Mouse (Mus musculus): ENCODE measurements at regions not wholly inside any gene's neighbourhood (a gene's known extent, or its start where the extent isn't known, plus 50 kb on each side); places are given as distances from the start of the nearest gene placed in this dataset.

- WGBS: 49% methylated on average over 8 of the region's 8 CpGs
- ATAC-seq (replicated peaks; ENCODE audit: extremely low read depth, insufficient read depth, low FRiP score): peak; percentile 53; the same call in 1 of the 2 replicates
- Histone ChIP-seq H3K27ac (ENCODE audit: low read length) (no peak overlapping the region), H3K36me3 (ENCODE audit: control insufficient read depth, insufficient read depth) (no peaks in the 10 kb centered on the region), H3K4me1 (ENCODE audit: control insufficient read depth, insufficient read depth, low read length) (peaks cover 5% of the 10 kb centered on the region), H3K4me2 (ENCODE audit: low read depth, low read length) (0 out of 2 replicates have a peak overlapping the region, but pooled peaks have one; percentile 24), H3K9me3 (replicated peaks; ENCODE audit: control insufficient read depth, low read length) (no peaks in the 10 kb centered on the region), H3K9ac (ENCODE audit: low read length) (no peak overlapping the region), H3K4me3 (ENCODE audit: low read length) (no peak overlapping the region), H3K27me3 (ENCODE audit: control insufficient read depth, insufficient read depth, low read length) (peaks cover 18% of the 10 kb centered on the region)
Observed at GRCm38 (mm10) chr6:100052955-100053795, 234.1 kb downstream of the Rybp start.

GRCm38 (mm10) chr6:100052406-100052805 lies 234.9 kb downstream of the Rybp start:
- H3K36me3 ChIP-seq (ENCODE audit: control insufficient read depth, insufficient read depth): no peaks in the 10 kb centered on the region
- no peak overlapping the region for H3K4me2 ChIP-seq (ENCODE audit: low read depth, low read length)
- no peak overlapping the region for H3K9ac ChIP-seq (ENCODE audit: low read length)
- H3K9me3 ChIP-seq (replicated peaks; ENCODE audit: control insufficient read depth, low read length): no peaks in the 10 kb centered on the region
- no peak overlapping the region for H3K27ac ChIP-seq (ENCODE audit: low read length)
- no peak for ATAC-seq (replicated peaks; ENCODE audit: extremely low read depth, insufficient read depth, low FRiP score)
- 85% methylated on average over 4 of the region's 4 CpGs for WGBS
- peaks cover 5% of the 10 kb centered on the region for H3K4me1 ChIP-seq (ENCODE audit: control insufficient read depth, insufficient read depth, low read length)
- H3K4me3 ChIP-seq (ENCODE audit: low read length): no peak overlapping the region
- H3K27me3 ChIP-seq (ENCODE audit: control insufficient read depth, insufficient read depth, low read length): peaks cover 22% of the 10 kb centered on the region

- H3K4me1 ChIP-seq (ENCODE audit: control insufficient read depth, insufficient read depth, low read length): peaks cover 16% of the 10 kb centered on the region
- no peaks in the 10 kb centered on the region for H3K36me3 ChIP-seq (ENCODE audit: control insufficient read depth, insufficient read depth)
- no peak overlapping the region for H3K9ac ChIP-seq (ENCODE audit: low read length)
- no peaks in the 10 kb centered on the region for H3K9me3 ChIP-seq (replicated peaks; ENCODE audit: control insufficient read depth, low read length)
- H3K4me2 ChIP-seq (ENCODE audit: low read depth, low read length): no peak overlapping the region
- no peak for ATAC-seq (replicated peaks; ENCODE audit: extremely low read depth, insufficient read depth, low FRiP score)
- no peak overlapping the region for H3K27ac ChIP-seq (ENCODE audit: low read length)
- H3K4me3 ChIP-seq (ENCODE audit: low read length): no peak overlapping the region
- WGBS: 82% methylated on average over 3 of the region's 3 CpGs
- peaks cover 22% of the 10 kb centered on the region for H3K27me3 ChIP-seq (ENCODE audit: control insufficient read depth, insufficient read depth, low read length)
Observed at GRCm38 (mm10) chr6:100049036-100049435, 238.2 kb downstream of the Rybp start.

- no peak for ATAC-seq (replicated peaks; ENCODE audit: extremely low read depth, insufficient read depth, low FRiP score)
- H3K4me3 ChIP-seq (ENCODE audit: low read length): no peak overlapping the region
- H3K9me3 ChIP-seq (replicated peaks; ENCODE audit: control insufficient read depth, low read length): no peaks in the 10 kb centered on the region
- WGBS: 26% methylated on average over 12 of the region's 12 CpGs
- no peak overlapping the region for H3K9ac ChIP-seq (ENCODE audit: low read length)
- no peak overlapping the region for H3K4me2 ChIP-seq (ENCODE audit: low read depth, low read length)
- H3K4me1 ChIP-seq (ENCODE audit: control insufficient read depth, insufficient read depth, low read length): peaks cover 12% of the 10 kb centered on the region
- no peaks in the 10 kb centered on the region for H3K36me3 ChIP-seq (ENCODE audit: control insufficient read depth, insufficient read depth)
- peaks cover 37% of the 10 kb centered on the region for H3K27me3 ChIP-seq (ENCODE audit: control insufficient read depth, insufficient read depth, low read length)
- no peak overlapping the region for H3K27ac ChIP-seq (ENCODE audit: low read length)
Observed at GRCm38 (mm10) chr6:100046186-100046990, 240.9 kb downstream of the Rybp start.

- Histone ChIP-seq H3K27ac (ENCODE audit: low read length) (no peak overlapping the region), H3K9me3 (replicated peaks; ENCODE audit: control insufficient read depth, low read length) (no peaks in the 10 kb centered on the region), H3K9ac (ENCODE audit: low read length) (no peak overlapping the region), H3K4me3 (ENCODE audit: low read length) (no peak overlapping the region), H3K4me2 (ENCODE audit: low read depth, low read length) (no peak overlapping the region), H3K4me1 (ENCODE audit: control insufficient read depth, insufficient read depth, low read length) (peaks cover 20% of the 10 kb centered on the region), H3K36me3 (ENCODE audit: control insufficient read depth, insufficient read depth) (no peaks in the 10 kb centered on the region), H3K27me3 (ENCODE audit: control insufficient read depth, insufficient read depth, low read length) (peaks cover 37% of the 10 kb centered on the region)
- ATAC-seq (replicated peaks; ENCODE audit: extremely low read depth, insufficient read depth, low FRiP score): no peak
- 79% methylated on average over 6 of the region's 6 CpGs for WGBS
Observed at GRCm38 (mm10) chr6:100045109-100045508, 242.2 kb downstream of the Rybp start.

- H3K4me1 ChIP-seq (ENCODE audit: control insufficient read depth, insufficient read depth, low read length): peaks cover 9% of the 10 kb centered on the region
- peaks cover 48% of the 10 kb centered on the region for H3K27me3 ChIP-seq (ENCODE audit: control insufficient read depth, insufficient read depth, low read length)
- no peak overlapping the region for H3K27ac ChIP-seq (ENCODE audit: low read length)
- no peak for ATAC-seq (replicated peaks; ENCODE audit: extremely low read depth, insufficient read depth, low FRiP score)
- no peak overlapping the region for H3K9ac ChIP-seq (ENCODE audit: low read length)
- no peak overlapping the region for H3K4me3 ChIP-seq (ENCODE audit: low read length)
- H3K9me3 ChIP-seq (replicated peaks; ENCODE audit: control insufficient read depth, low read length): no peaks in the 10 kb centered on the region
- no peaks in the 10 kb centered on the region for H3K36me3 ChIP-seq (ENCODE audit: control insufficient read depth, insufficient read depth)
- no peak overlapping the region for H3K4me2 ChIP-seq (ENCODE audit: low read depth, low read length)
- 51% methylated on average over 5 of the region's 5 CpGs for WGBS
Observed at GRCm38 (mm10) chr6:100041161-100041560, 246.1 kb downstream of the Rybp start.

GRCm38 (mm10) chr6:100040459-100040984 lies 246.8 kb downstream of the Rybp start:
- H3K4me3 ChIP-seq (ENCODE audit: low read length): no peak overlapping the region
- H3K27me3 ChIP-seq (ENCODE audit: control insufficient read depth, insufficient read depth, low read length): peaks cover 54% of the 10 kb centered on the region
- no peaks in the 10 kb centered on the region for H3K36me3 ChIP-seq (ENCODE audit: control insufficient read depth, insufficient read depth)
- H3K4me1 ChIP-seq (ENCODE audit: control insufficient read depth, insufficient read depth, low read length): peaks cover 9% of the 10 kb centered on the region
- no peak overlapping the region for H3K4me2 ChIP-seq (ENCODE audit: low read depth, low read length)
- H3K9ac ChIP-seq (ENCODE audit: low read length): no peak overlapping the region
- no peaks in the 10 kb centered on the region for H3K9me3 ChIP-seq (replicated peaks; ENCODE audit: control insufficient read depth, low read length)
- 7% methylated on average over 7 of the region's 7 CpGs for WGBS
- ATAC-seq (replicated peaks; ENCODE audit: extremely low read depth, insufficient read depth, low FRiP score): peak; percentile 74
- no peak overlapping the region for H3K27ac ChIP-seq (ENCODE audit: low read length)

- no peak overlapping the region for H3K27ac ChIP-seq (ENCODE audit: low read length)
- ATAC-seq (replicated peaks; ENCODE audit: extremely low read depth, insufficient read depth, low FRiP score): no peak
- H3K4me1 ChIP-seq (ENCODE audit: control insufficient read depth, insufficient read depth, low read length): no peaks in the 10 kb centered on the region
- WGBS: 77% methylated on average over 10 of the region's 10 CpGs
- H3K27me3 ChIP-seq (ENCODE audit: control insufficient read depth, insufficient read depth, low read length): peaks cover 67% of the 10 kb centered on the region
- H3K36me3 ChIP-seq (ENCODE audit: control insufficient read depth, insufficient read depth): no peaks in the 10 kb centered on the region
- no peak overlapping the region for H3K9ac ChIP-seq (ENCODE audit: low read length)
- no peaks in the 10 kb centered on the region for H3K9me3 ChIP-seq (replicated peaks; ENCODE audit: control insufficient read depth, low read length)
- H3K4me3 ChIP-seq (ENCODE audit: low read length): no peak overlapping the region
- H3K4me2 ChIP-seq (ENCODE audit: low read depth, low read length): no peak overlapping the region
Observed at GRCm38 (mm10) chr6:100032701-100033100, 254.6 kb downstream of the Rybp start.

- WGBS: 57% methylated on average over 2 of the region's 2 CpGs
- no peak overlapping the region for H3K9ac ChIP-seq (ENCODE audit: low read length)
- no peak overlapping the region for H3K4me3 ChIP-seq (ENCODE audit: low read length)
- no peaks in the 10 kb centered on the region for H3K9me3 ChIP-seq (replicated peaks; ENCODE audit: control insufficient read depth, low read length)
- no peak overlapping the region for H3K27ac ChIP-seq (ENCODE audit: low read length)
- H3K27me3 ChIP-seq (ENCODE audit: control insufficient read depth, insufficient read depth, low read length): peaks cover 59% of the 10 kb centered on the region
- H3K4me2 ChIP-seq (ENCODE audit: low read depth, low read length): no peak overlapping the region
- ATAC-seq (replicated peaks; ENCODE audit: extremely low read depth, insufficient read depth, low FRiP score): no peak
- no peaks in the 10 kb centered on the region for H3K4me1 ChIP-seq (ENCODE audit: control insufficient read depth, insufficient read depth, low read length)
- H3K36me3 ChIP-seq (ENCODE audit: control insufficient read depth, insufficient read depth): no peaks in the 10 kb centered on the region
Observed at GRCm38 (mm10) chr6:100030522-100030921, 256.8 kb downstream of the Rybp start.

Data from heart, embryonic 16.5 days (tissue).